Mouse (Mus musculus) limb, embryonic 15.5 days (tissue): ENCODE measurements around the gene Cux1. TPM values are rescaled to one million over a fixed set of nuclear protein-coding genes. Genes with fewer than 3 reads are reported as not detected.

ENCODE experiments used
- ATAC-seq: fragments of 200-750 bp; cut with Nextera tagmentation; 2 replicates; pipeline ENCODE4 v1.8.0; 2017; ENCODE audit warnings: low read depth, moderate TSS enrichment; ENCODE audit not compliant: insufficient number of reproducible peaks, low FRiP score, low TSS enrichment
- H3K27ac ChIP-seq: fragments of 300-500 bp; sonication (generic); 2 replicates; pipeline ENCODE4 v1.5.1; 2015; ENCODE audit warnings: moderate library complexity, mild to moderate bottlenecking, inconsistent platforms
- H3K27me3 ChIP-seq: fragments of 300-500 bp; sonication (generic); 2 replicates; pipeline ENCODE4 v1.6.1; 2015; ENCODE audit warnings: inconsistent platforms
- H3K36me3 ChIP-seq: fragments of 300-500 bp; sonication (generic); 2 replicates; pipeline ENCODE4 v1.6.1; 2015; ENCODE audit warnings: inconsistent platforms
- H3K4me1 ChIP-seq: fragments of 300-500 bp; sonication (generic); 2 replicates; pipeline ENCODE4 v1.6.1; 2015; ENCODE audit warnings: inconsistent platforms
- H3K4me2 ChIP-seq: fragments of 300-500 bp; sonication (generic); 2 replicates; pipeline ENCODE4 v1.6.1; 2015; ENCODE audit warnings: mild to moderate bottlenecking, inconsistent platforms
- H3K4me3 ChIP-seq: fragments of 300-500 bp; sonication (generic); 2 replicates; pipeline ENCODE4 v1.5.1; 2015; ENCODE audit warnings: mild to moderate bottlenecking, inconsistent platforms
- H3K9ac ChIP-seq: fragments of 300-500 bp; sonication (generic); 2 replicates; pipeline ENCODE4 v1.6.1; 2015; ENCODE audit warnings: inconsistent platforms
- H3K9me3 ChIP-seq: fragments of 300-500 bp; sonication (generic); 2 replicates; pipeline ENCODE4 v1.6.1; 2016; ENCODE audit warnings: inconsistent platforms
- WGBS: fragments of 180-500 bp; shearing (Covaris S2); methylation state at CpG from one replicate; pipeline ENCODE4 v1.1.7; 2015; 5-methylcytosine and 5-hydroxymethylcytosine counted together
- polyA plus RNA-seq: library from polyadenylated mRNA; unstranded; fragments of >200 nt; fragmentation: Nextera tagmentation; extraction: Ambion mirVana; gene quantifications from 2 replicates; pipeline ENCODE4 v1.2.1, GENCODE M21; 2015

Gene Cux1
- polyA plus RNA-seq, 1 experiment from 2014 or later = 80.1 TPM

- H3K36me3 ChIP-seq = no peaks in the 10 kb centered on the region
- peak overlapping the region; percentile 71 for H3K9ac ChIP-seq
- peak overlapping the region; percentile 78 for H3K4me3 ChIP-seq
- ATAC-seq = peak; percentile 82
- peak overlapping the region; percentile 97 for H3K4me2 ChIP-seq
- peaks cover 37% of the 10 kb centered on the region for H3K4me1 ChIP-seq
- H3K9me3 ChIP-seq = no peaks in the 10 kb centered on the region
- H3K27ac ChIP-seq = peak overlapping the region; percentile 65
- no peaks in the 10 kb centered on the region for H3K27me3 ChIP-seq
- 1% methylated on average over 37 of the region's 57 CpGs for WGBS
These were observed 322.3 kb downstream of the Cux1 start for GRCm38 (mm10) chr5:136244762-136245540.

- Histone ChIP-seq H3K4me2 (peak overlapping the region; percentile 97), H3K9ac (peak overlapping the region; percentile 71), H3K9me3 (no peaks in the 10 kb centered on the region), H3K27ac (peak overlapping the region; percentile 50; the same call in 1 of the 2 replicates), H3K4me1 (peaks cover 37% of the 10 kb centered on the region), H3K4me3 (peak overlapping the region; percentile 78), H3K36me3 (no peaks in the 10 kb centered on the region), H3K27me3 (no peaks in the 10 kb centered on the region)
- ATAC-seq = peak; percentile 44; the same call in 1 of the 2 replicates
- WGBS = under 1% methylated on average over 65 of the region's 67 CpGs
These were observed 323.2 kb downstream of the Cux1 start for GRCm38 (mm10) chr5:136243851-136244761.

- H3K27me3 ChIP-seq = no peaks in the 10 kb centered on the region
- H3K4me1 ChIP-seq = peaks cover 39% of the 10 kb centered on the region
- no peaks in the 10 kb centered on the region for H3K9me3 ChIP-seq
- no peak overlapping the region for H3K9ac ChIP-seq
- ATAC-seq = no peak
- no peak overlapping the region for H3K4me3 ChIP-seq
- no peak overlapping the region for H3K4me2 ChIP-seq
- H3K27ac ChIP-seq = no peak overlapping the region
- no peaks in the 10 kb centered on the region for H3K36me3 ChIP-seq
- 67% methylated on average over 6 of the region's 6 CpGs for WGBS
These were observed 326.1 kb downstream of the Cux1 start for GRCm38 (mm10) chr5:136241161-136241560.

- peaks cover 31% of the 10 kb centered on the region for H3K4me1 ChIP-seq
- H3K36me3 ChIP-seq = no peaks in the 10 kb centered on the region
- no peak overlapping the region for H3K4me2 ChIP-seq
- H3K27ac ChIP-seq = no peak overlapping the region
- 53% methylated on average over 1 of the region's 1 CpGs for WGBS
- no peak for ATAC-seq
- no peak overlapping the region for H3K4me3 ChIP-seq
- H3K9me3 ChIP-seq = no peaks in the 10 kb centered on the region
- H3K9ac ChIP-seq = no peak overlapping the region
- no peaks in the 10 kb centered on the region for H3K27me3 ChIP-seq
These were observed 326.9 kb downstream of the Cux1 start for GRCm38 (mm10) chr5:136240381-136240780.

GRCm38 (mm10) chr5:136237607-136238006 is 329.7 kb downstream of the Cux1 start:
- no peaks in the 10 kb centered on the region for H3K9me3 ChIP-seq
- WGBS = 2% methylated on average over 19 of the region's 19 CpGs
- no peak overlapping the region for H3K27ac ChIP-seq
- ATAC-seq = no peak
- H3K4me3 ChIP-seq = peak overlapping the region; percentile 26
- H3K4me2 ChIP-seq = peak overlapping the region; percentile 46
- H3K4me1 ChIP-seq = peaks cover 19% of the 10 kb centered on the region
- no peak overlapping the region for H3K9ac ChIP-seq
- H3K27me3 ChIP-seq = 0 out of 2 replicates have a peak, but pooled peaks cover 5% of the 10 kb centered on the region
- no peaks in the 10 kb centered on the region for H3K36me3 ChIP-seq

GRCm38 (mm10) chr5:136236611-136237010 is 330.7 kb downstream of the Cux1 start:
- Histone ChIP-seq H3K4me2 (no peak overlapping the region), H3K36me3 (no peaks in the 10 kb centered on the region), H3K4me1 (peaks cover 19% of the 10 kb centered on the region), H3K9me3 (no peaks in the 10 kb centered on the region), H3K4me3 (no peak overlapping the region), H3K9ac (no peak overlapping the region), H3K27ac (no peak overlapping the region), H3K27me3 (peaks cover 8% of the 10 kb centered on the region; the same call in 1 of the 2 replicates)
- 82% methylated on average over 5 of the region's 5 CpGs for WGBS
- ATAC-seq = no peak

GRCm38 (mm10) chr5:136230348-136231035 is 336.8 kb downstream of the Cux1 start:
- Histone ChIP-seq H3K4me1 (0 out of 2 replicates have a peak, but pooled peaks cover 6% of the 10 kb centered on the region), H3K9ac (no peak overlapping the region), H3K27ac (no peak overlapping the region), H3K9me3 (no peaks in the 10 kb centered on the region), H3K27me3 (peaks cover 10% of the 10 kb centered on the region; the same call in 1 of the 2 replicates), H3K4me3 (no peak overlapping the region), H3K36me3 (0 out of 2 replicates have a peak, but pooled peaks cover 4% of the 10 kb centered on the region), H3K4me2 (no peak overlapping the region)
- ATAC-seq = no peak
- 60% methylated on average over 4 of the region's 4 CpGs for WGBS

- H3K4me3 ChIP-seq = no peak overlapping the region
- no peak overlapping the region for H3K9ac ChIP-seq
- H3K27me3 ChIP-seq = no peaks in the 10 kb centered on the region; the same call in 1 of the 2 replicates
- H3K4me2 ChIP-seq = no peak overlapping the region
- H3K36me3 ChIP-seq = peaks cover 16% of the 10 kb centered on the region
- no peaks in the 10 kb centered on the region for H3K9me3 ChIP-seq
- no peak for ATAC-seq
- no peaks in the 10 kb centered on the region for H3K4me1 ChIP-seq
- WGBS = 74% methylated on average over 7 of the region's 7 CpGs
- no peak overlapping the region for H3K27ac ChIP-seq
These were observed 340.9 kb downstream of the Cux1 start for GRCm38 (mm10) chr5:136226246-136226876.

GRCm38 (mm10) chr5:136218585-136218984 is 348.7 kb downstream of the Cux1 start:
- ATAC-seq = no peak
- H3K27me3 ChIP-seq = no peaks in the 10 kb centered on the region
- H3K9me3 ChIP-seq = no peaks in the 10 kb centered on the region
- WGBS = 77% methylated on average over 12 of the region's 12 CpGs
- no peak overlapping the region for H3K9ac ChIP-seq
- H3K27ac ChIP-seq = no peak overlapping the region
- H3K36me3 ChIP-seq = peaks cover 11% of the 10 kb centered on the region; the same call in 1 of the 2 replicates
- H3K4me2 ChIP-seq = no peak overlapping the region
- H3K4me3 ChIP-seq = no peak overlapping the region
- H3K4me1 ChIP-seq = no peaks in the 10 kb centered on the region

- Histone ChIP-seq H3K36me3 (peaks cover 6% of the 10 kb centered on the region; the same call in 1 of the 2 replicates), H3K4me3 (no peak overlapping the region), H3K27me3 (no peaks in the 10 kb centered on the region), H3K9ac (no peak overlapping the region), H3K9me3 (no peaks in the 10 kb centered on the region), H3K4me1 (no peaks in the 10 kb centered on the region), H3K27ac (no peak overlapping the region), H3K4me2 (no peak overlapping the region)
- no peak for ATAC-seq
- WGBS = 72% methylated on average over 4 of the region's 4 CpGs
These were observed 349.3 kb downstream of the Cux1 start for GRCm38 (mm10) chr5:136217932-136218381.
